Mouse (Mus musculus) right cerebral cortex, postnatal 4 days (tissue): ENCODE data around the gene Mta1.

Experiments
- DNase-seq: peaks from one replicate; pipeline ENCODE4 v3.0.0-alpha.2; 2022

Gene Mta1

DNA sequence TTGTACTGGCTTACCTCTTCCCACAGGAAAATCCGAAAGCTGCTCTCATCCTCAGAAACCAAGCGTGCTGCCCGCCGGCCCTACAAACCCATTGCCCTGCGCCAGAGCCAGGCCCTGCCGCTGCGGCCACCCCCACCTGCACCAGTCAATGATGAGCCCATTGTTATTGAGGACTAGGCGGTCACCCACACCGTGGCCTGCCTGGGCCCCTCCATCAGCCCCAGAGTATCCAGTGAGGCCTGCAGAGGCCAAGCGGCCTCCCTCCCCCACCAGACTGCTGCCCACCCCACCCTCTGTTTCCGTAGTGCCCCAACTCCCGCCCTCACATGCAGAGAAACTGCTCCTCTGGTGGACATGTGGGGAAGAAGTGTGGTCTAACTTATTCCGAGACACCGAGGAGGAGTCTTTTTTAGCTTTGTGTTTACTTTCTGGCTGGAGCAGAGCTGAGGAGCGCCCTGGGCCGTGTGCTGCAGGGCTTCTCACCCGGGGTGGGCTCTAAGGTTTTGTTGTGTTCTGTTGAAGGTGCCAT is 38.5 kb downstream of the Mta1 start:
- no peak for DNase-seq

DNA sequence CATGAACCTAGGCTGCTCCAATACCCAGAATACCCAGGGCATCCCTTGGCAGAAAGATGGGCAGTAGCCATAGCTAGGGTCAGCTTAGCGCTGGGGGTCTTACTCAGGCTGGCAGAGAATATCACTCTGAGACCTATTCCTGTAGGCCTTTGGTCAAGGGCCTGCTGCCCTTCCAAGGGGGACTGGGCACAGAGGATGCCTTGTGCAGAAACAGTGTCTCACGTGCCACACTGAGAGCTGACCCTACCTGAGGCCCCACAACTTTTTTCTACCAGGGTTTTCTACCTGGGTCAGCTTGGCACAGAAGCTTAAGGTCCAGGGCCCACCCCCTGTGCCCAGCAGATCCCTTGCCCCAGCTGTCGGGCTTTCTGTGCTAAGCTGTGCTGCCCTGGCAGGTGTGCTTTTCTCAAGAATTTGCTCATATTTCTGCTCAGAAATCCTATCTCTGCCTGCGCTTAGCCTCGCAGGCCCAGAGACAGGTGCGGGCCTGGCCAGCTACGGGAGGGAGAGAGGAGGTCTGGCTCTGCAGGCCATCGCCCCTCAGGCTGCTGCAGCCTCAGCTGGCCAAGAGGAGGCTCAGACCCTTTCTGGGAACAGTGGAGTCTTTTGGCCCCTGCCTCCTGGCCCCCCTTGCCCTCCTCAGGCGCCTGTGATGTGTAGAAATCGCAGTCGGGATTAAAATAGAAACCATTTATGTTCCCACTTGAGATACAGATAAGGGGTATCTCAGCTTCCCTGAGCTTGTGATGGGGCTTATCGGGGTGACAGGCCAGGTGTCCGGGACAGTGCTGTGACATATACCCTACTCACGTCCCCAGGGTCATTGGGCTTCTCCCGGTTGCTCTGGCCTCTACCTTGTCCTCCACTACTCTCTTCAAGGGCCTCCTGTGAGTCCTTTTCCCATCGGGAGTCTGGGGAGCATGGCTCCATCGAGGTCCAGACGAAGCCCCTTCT is 39.5 kb downstream of the Mta1 start:
- no peak for DNase-seq

DNA sequence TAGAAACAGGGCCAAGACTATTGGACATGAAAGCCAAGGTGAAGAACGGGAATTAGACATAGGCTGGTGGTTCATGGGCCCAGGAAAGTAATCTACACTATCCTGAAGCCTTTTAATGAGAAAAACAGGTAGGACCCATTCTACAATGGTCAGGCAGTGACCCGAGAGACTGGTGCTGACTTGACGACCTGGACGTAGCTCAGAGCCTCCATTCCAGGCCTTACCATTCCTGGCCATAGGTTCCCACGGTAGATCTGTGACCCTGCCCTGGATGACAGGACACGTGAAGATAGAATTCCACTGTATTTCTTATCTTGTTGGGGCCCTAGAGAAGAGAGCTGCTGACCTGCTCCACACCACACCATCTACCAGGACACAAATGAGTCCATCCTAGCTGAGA is 40.2 kb downstream of the Mta1 start:
- DNase-seq = no peak

DNA sequence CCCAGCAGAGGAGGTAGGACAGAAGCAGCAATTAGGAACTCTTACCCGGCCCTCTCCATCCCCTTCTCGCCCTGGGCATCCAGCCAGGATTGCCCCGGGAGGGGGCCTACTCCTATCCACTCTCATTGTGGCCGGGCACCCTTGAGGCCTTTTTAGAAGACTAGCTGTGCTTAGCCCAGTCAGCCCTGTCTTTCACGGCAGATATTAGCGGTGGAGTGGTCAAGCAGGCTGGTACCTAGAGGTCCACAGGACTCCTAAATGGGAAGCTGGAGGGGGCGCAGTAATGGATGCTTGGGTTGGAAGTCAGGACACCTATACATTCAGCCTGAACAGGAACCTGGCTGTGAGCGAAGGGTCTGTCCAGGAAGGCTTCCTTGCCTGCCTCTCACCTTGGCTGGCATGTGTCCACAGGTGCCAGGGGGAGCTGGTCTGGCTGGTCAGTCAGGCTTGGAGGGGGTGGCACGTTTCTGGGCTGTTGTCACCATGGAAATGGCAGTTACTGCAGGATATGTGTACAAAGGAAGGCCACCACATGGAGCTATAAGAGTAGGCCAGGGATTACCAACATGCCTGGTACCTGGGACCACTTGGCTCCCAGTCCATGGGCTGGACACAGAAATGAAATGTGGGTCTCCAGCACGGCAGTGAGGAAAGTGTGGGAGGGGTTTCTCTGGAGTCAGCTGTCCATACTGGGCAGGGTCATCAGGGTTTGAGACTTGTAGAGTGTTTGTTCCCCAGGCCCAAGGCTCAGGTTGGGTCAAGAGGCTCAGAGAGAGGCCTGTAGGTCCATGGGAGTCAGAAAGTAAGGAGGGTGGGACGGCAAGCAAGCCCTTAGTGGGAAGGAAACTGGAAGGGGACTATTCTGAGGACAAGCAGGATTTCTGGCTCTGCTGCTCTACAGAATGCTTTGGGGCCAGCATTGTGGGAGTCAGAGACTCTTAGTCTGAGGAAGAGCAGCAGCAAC is 41.1 kb downstream of the Mta1 start:
- DNase-seq = peak; percentile 57

DNA sequence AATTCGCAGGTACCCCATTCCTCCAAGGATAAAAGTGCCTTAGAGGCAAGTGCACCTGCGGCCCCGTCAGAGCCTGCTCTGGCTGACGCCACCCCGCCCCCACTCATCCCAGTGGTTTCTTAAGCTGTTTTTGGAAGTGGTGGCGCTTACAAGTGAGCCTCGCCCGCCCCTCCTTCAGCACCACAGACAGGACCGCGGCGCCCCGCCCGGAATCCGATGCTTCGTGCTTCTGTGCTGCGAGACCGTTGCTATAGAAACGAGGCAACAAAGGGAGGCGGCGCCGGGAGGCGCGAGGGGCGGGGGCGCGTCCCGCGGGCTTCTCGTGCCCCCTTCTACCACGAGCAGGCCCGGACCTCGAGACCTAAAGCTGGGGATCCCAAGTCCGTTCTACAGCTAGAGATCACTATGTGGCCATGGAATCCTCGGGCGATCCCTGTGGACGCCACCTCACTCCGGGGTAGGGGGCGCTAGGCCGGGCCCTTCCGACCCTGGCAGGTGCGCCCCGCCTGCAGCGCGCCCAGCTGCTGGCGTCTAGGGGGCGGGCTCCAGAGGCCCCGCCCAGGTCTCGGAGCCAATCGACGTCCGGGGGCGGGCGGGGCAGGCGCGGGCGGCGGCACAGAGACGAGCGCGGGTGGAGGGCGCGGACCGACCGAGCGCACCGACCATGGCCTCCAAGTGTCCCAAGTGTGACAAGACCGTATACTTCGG is 42.0 kb downstream of the Mta1 start, which contains the start of gene Crip2:
TSS of gene Crip2 (plus strand) at position 329 of the 708 bp plus-strand sequence.
- peak; percentile 88 for DNase-seq

DNA sequence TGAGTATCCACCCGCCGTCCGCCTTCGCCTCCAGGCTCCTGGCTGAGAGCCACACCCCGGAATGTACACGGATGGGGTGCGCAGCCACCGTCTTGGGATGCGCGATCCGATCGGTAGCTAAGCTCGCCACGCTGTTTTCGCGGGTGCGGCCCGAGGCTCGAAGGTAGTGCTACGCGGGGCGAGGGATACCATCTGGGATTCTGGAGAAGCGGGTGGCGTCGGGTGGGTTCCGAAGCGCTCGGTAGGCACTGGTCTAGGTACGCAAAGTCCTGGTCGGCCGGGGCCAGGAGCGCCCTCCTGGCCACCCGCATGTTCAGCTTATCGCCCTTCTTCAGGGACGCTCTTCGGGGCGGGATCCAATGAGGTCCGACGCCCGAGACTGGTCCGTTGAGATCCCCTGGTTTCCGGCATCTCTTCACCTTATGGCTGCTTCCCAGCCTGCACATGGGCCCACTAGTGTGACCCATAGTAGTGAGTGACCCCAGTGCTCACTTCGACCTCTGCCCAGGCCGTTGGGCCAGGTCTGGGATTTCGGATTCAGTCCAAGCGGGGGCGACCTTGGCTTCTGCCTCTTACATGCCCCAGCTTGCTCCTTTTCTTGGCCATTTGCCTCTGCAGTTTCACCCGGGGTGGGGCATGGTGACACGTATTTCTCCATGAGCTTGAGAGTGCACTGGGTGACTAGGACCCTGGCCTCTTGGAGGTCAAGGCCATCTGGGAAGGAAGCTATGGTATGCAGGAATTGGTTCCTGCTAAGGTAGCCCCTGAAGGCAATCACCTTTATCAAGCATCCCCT is 42.7 kb downstream of the Mta1 start:
- no peak for DNase-seq

DNA sequence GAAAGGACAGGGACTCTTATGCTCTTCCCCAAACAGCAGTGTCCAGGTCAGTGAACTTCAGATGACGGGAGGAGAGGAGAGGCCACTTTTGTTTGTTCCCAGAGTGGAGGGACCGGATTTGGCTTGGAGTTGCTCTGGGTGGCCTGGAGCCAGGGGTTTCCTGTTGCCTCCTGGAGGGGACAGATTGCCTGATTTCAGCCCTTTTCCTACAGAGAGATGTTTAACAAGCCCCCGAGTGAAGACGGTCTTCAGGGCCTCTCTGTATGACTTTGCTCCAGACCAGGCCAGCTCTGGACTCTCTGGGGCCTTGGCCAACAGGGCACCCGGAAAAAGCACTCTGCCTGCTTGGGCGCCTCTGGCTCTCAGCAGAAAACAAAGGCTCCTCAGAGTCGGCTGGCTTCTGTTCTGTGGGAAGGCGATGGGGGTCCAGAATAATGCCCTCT is 43.5 kb downstream of the Mta1 start:
- peak; percentile 52 for DNase-seq

DNA sequence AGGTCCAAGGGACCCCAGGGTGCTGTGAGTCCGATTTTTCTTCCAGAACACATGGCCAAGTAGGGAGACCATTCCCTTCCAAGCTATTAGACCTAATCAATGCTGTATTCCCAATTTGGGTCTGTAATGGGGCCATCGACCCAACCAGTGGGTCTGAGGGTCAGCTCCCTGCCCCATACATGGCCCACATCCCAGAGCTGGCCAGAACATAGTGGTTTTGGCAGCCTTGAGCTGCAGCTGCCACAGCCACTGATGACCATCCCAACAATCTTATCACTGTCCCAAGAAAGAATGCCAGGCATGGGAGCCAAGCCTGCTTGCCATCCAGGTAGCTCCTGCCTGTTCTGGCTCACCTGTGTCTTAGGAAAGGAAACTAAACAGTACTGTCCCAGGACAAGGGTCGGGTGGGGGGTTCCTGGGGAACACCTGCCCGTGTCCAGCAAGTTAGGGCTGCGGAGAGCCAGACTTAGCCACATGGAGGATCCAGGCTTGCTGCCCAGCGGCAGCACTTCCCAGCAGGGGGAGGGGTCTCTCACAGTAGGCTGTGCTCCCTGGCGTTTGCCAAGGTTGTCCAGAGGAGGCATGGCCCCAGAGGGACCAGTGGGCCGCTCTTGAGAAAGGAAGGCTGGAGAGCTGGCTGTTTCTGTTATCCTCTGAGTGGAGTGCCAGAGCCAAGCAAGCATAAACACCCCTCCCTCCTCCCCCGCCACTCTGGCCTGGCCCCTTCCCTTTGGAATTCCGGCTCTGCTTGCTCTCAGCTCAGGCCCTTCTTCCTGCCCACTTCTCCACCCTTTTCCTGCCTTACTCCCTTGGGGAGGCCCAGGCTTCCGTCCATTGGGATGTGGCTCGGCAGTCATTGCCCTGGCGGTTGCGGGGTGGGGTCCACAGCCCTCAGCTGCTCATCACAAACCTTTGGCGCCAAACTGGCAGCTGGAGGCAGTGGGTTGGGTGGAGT is 44.2 kb downstream of the Mta1 start:
- DNase-seq = peak; percentile 58

DNA sequence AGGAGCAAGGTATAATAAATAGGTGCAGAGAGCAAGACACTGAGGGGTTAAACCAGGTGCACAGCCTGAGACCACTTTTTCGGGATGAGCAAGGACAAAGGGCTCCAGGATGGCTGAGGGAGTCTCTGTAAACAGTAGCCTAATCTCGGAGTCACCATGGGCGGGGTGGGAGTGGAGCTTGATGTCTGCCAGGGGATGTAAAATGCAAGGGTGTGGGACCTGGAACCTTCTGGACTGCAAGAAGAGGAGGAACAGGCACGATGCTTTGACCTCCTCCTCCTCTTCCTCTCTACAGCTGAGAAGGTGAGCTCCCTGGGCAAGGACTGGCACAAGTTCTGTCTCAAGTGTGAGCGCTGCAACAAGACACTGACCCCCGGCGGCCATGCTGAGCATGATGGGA is 45.1 kb downstream of the Mta1 start:
- DNase-seq = no peak

DNA sequence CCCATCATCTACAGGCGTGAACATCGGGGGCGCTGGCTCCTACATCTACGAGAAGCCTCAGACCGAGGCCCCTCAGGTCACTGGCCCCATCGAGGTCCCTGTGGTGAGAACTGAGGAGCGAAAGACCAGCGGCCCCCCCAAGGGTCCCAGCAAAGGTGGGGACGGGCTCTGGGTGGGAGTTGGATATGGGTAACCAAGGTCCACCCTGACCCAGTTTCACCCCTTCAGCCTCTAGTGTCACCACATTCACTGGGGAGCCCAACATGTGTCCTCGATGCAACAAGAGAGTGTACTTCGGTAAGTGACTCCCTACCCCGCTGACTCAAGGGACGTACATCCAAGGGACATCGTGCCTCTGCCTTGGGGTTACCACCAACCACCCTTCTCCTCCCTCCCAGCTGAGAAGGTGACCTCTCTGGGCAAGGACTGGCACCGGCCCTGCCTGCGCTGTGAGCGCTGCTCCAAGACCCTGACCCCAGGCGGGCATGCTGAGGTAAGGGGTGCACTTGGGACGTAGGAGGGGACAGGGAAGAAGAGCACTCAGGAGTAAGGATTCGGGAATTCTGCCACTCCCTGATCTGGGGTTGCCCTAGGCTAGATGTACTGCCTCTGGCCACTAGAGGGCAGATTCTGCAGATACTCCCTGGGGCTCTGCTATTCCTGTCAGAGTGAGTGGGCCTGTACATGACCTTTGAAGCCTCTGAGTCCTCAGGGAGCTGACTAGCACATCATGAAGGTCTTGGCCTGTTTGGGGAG is 46.1 kb downstream of the Mta1 start:
- DNase-seq = no peak

DNA sequence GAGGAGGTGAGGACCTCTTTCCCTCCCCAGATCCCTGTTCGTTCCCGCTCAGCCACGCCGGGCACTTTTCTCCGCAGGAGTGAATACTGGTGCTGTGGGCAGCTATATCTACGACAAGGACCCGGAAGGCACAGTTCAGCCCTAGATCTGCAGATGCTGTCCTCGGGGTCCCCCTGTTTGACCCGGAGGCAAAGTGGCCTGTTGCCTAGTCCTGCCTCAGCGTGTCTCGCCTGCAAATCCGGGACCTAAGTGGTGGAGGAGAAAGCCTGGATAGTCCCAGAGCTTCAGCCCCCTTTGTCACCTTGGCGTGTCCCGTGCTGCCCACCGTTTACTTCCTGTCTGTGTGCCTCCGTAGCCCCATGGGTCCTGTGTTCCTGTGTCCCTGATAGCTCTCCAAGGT is 46.8 kb downstream of the Mta1 start:
- DNase-seq = no peak

DNA sequence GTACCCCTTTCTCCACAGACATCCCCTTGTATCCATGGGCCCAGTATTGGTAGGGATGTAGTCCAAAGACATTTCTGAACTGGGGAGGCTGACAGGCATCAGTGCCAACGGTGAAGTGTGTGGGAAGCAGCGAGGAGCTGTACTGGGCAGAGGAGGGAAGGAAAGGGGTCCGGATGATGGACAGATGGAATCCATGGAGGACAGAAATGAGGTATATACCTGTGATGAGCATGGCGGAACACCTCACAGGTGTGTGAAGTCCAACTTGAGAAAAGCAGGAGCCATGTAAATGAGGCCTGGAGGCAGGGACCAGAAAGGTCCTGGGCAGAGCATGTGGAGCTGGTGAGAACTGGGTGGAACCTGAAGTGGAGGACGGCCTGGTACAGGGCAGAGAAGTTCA is 47.5 kb downstream of the Mta1 start:
- no peak for DNase-seq

DNA sequence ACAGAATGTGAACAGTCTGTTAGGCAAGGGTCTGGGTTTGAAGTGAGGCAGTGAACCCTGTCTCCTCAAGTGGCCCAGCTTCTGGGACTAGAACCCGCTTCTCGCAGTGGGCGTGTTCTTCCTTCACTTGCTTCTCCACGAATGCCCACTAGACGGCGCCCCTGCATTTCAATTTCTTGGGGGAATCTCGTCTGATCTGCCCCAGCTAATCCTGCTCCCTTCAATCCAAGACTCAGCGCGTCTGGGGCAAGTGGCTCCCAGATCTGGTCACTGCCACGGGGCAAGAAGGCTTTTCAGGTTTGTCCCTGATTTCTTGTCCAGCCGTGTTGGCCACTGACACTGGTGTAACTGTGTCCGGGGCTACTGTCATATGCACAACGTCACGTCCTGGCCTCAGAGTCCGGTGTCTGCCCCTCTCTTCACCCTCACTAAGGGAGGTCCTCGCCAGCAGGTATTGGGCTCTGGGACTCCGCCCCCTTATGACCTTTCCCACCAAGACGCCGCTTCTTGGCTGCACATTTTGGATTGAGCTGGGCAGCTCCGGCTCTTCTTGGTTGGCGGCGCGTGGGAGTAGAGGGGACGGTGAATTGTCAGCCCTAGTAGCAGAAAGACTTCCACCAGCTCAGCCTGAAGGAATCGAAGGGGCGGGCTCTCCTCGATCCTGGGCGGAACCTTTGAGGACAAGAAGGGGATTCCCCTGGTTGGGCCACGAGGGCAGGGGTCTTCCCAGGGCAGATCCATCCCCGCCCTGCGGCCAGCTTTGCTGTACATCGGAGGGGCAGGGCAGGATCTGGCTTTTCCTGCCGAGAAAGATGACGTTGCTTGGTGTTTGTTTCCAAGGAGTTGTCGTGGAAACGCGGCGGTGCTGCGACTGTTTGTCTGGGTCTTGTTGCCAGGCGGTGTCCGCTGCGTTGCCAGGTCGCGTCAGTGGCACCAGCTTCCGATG is 48.3 kb downstream of the Mta1 start, which contains the start of gene Crip1:
TSS of gene Crip1 (plus strand) at position 205 of the 946 bp plus-strand sequence.
- DNase-seq = peak; percentile 84

DNA sequence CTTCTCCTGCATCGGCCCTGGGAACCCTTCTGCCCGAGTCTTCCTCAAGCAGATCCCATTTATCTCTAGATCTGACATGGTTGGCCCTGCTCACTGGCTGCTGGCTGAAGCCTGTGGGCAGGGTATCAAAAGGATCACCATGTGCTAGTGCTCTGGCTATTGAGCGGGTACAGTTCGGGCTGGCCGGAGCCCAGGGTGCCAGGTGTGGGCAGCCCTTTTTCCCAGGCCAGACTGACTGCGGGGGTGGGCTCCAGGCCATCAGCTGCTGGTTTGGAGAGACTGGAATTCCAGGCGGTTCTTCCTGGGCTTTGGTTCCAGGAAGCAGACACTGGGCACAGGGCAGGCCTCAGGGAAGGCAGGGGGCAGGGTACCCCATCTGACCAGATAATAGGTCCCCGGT is 49.4 kb downstream of the Mta1 start:
- no peak for DNase-seq

DNA sequence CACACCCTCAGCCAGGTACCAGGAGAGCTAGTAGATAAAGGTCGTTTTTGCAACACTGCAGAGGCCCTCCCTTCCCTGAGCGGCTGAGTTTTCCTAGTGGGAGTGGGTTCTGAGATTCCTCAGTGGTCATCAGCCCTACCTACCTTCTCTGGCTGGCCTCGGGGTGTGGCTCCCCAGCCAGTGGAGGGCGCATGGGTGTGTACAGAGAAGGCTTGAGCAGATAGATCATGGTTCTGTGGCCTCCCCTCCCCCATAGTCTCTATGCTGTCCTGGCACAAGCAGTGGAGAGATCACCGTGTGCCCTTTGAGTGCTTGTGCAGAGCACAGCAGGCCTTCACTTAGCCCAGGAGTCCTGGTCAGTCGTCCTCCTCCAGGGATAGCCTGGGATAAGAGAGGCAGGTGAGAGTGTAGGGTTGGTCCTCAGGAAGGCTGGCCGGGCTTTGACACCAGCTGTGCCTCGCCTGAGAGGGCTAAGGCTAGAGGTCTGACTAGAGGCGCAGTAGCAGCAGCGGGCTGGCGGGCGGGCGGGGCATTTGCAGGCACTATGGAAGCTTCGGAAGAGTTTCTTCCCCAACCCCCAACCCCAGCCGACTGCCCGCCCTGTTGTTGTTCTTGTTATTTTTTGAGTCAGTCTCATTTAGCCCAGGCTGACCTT is 50.4 kb downstream of the Mta1 start:
- DNase-seq = no peak

DNA sequence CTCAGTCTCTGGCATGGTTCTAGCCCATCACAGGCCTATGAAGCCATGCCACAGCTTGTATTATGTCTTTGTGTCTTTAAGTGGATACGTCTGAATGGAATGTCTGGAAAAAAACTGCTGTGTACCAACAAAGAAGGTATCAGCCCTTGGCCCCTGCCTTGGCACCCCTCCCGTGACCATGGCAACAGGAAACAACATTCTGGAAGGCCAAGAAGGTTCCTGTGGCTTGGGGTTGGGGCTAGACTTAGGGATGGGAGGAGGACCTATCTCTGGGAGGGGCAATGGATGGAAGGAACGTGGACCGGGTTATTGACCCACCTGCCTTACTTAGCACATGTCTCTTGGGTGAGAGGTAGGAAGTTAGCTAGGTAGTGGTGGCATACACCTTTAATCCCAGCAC is 51.3 kb downstream of the Mta1 start:
- no peak for DNase-seq

DNA sequence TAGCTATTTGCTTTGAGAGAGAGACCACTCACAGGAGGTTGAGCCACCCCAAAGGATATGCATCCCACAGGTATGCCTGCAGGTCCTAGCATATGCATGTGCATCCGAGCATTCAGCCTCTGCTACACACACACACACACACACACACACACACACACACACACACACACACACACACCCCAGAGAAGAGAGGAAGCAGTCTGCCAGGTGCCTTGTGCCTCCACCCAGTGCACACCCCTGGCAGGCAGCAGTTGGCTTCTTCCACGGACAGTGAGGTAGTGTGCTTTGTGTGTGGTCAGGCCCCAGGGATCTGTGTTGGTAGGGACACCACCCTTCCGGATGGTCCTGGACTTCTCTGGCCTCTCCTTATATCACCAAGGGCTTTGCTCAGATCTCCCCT is 51.8 kb downstream of the Mta1 start:
- DNase-seq = no peak

DNA sequence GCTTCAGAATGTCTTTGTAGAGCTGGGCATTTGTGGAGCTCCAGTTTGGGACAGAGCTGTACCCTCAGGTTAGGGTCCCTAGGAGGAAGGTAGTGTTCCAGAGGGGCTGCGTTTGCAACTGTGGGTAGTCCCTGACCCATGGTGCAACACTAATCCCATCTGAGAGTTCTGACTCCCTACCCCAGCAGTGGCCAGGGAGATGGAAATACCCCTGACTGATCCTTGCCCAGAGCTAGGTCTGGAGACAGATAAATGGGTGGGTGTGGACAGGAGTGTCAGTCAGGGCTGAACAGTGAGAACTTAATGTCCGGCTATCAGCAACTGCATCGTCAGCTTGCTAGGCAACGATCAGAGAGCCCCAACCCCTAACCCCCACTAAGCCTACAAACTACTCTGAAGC is 52.5 kb downstream of the Mta1 start:
- DNase-seq = no peak
